Mouse (Mus musculus) C2C12 (cell line): Measurements from ENCODE around the gene C5ar2.
"Not testable (repeated sequence)": the region's sequence is repeated elsewhere in the genome, so short reads cannot be mapped to it uniquely, and the experiment has no call there.

Experiments
- CTCF ChIP-seq: IDR thresholded peaks from one replicate; pipeline ENCODE4 v1.5.1; 2011; ENCODE audit not compliant: control insufficient read depth, insufficient read depth, insufficient read length
- FOSL1 ChIP-seq: IDR thresholded peaks from one replicate; pipeline ENCODE4 v1.8.0; 2011; ENCODE audit warnings: mild to moderate bottlenecking, low read length; ENCODE audit not compliant: poor library complexity, insufficient read depth, severe bottlenecking
- MAX ChIP-seq: IDR thresholded peaks from one replicate; pipeline ENCODE4 v1.6.1; 2011; ENCODE audit warnings: mild to moderate bottlenecking, control low read depth
- MYOD1 ChIP-seq: IDR thresholded peaks from one replicate; pipeline ENCODE4 v1.6.1; 2011; ENCODE audit warnings: low read depth; ENCODE audit not compliant: control insufficient read depth, insufficient read length
- MYOG ChIP-seq: IDR thresholded peaks from one replicate; pipeline ENCODE4 v1.6.1; 2011; ENCODE audit not compliant: control insufficient read depth, insufficient read length; ENCODE audit errors: extremely low read depth

- TF ChIP-seq MYOG, CTCF, MAX, MYOD1, FOSL1: not testable (repeated sequence)
Observed at GRCm38 (mm10) chr7:16266593-16266992, 22.6 kb upstream of the C5ar2 start.
